Comparison of ENCODE assay signal across 8 mouse cellular contexts in genomic region chr4:141958614-141959375, GRCm38 (mm10). TPM values are rescaled to one million over a fixed set of nuclear protein-coding genes. Genes with fewer than 3 reads are reported as not detected.
A peak's percentile ranks its signal among the peaks of the same experiment; 100 is the strongest.
DNase-seq lines count a peak whose midpoint lies in the region; ATAC-seq and TF ChIP-seq lines count a peak whose summit lies in the region.

No protein-coding gene starts in this region.

- peak overlapping the region; percentile 17; the same call in 1 of the 2 replicates for H3K4me2 ChIP-seq in heart, postnatal 0 days (ENCODE audit: low read depth, low read length)
- H3K4me2 ChIP-seq in lung, embryonic 16.5 days (ENCODE audit: low read depth, low read length) = peak overlapping the region; percentile 39

- H3K9ac ChIP-seq in heart, postnatal 0 days (replicated peaks; ENCODE audit: low read depth, low read length) = no peak overlapping the region
- H3K9ac ChIP-seq in lung, embryonic 16.5 days (ENCODE audit: low read length) = peak overlapping the region; percentile 25; the same call in 1 of the 2 replicates

- H3K9me3 ChIP-seq in heart, postnatal 0 days (replicated peaks; ENCODE audit: control insufficient read depth, low read length) = peaks cover 8% of the 10 kb centered on the region; the same call in 1 of the 2 replicates
- H3K9me3 ChIP-seq in lung, embryonic 16.5 days (ENCODE audit: control insufficient read depth, low read length) = no peaks in the 10 kb centered on the region

- H3K27me3 ChIP-seq in heart, postnatal 0 days (ENCODE audit: control insufficient read depth, insufficient read depth, low read length) = no peaks in the 10 kb centered on the region
- H3K27me3 ChIP-seq in lung, embryonic 16.5 days (ENCODE audit: control insufficient read depth, insufficient read depth, low read depth, low read length) = no peaks in the 10 kb centered on the region

- H3K4me3 ChIP-seq in layer of hippocampus, adult 2 months = no peak overlapping the region
- H3K4me3 ChIP-seq in heart, postnatal 0 days (ENCODE audit: low read depth, low read length) = no peak overlapping the region
- no peak overlapping the region for H3K4me3 ChIP-seq in lung, embryonic 16.5 days (ENCODE audit: low read length)

- H3K36me3 ChIP-seq in heart, postnatal 0 days (replicated peaks; ENCODE audit: control insufficient read depth, insufficient read depth, low read length) = no peaks in the 10 kb centered on the region
- no peaks in the 10 kb centered on the region for H3K36me3 ChIP-seq in lung, embryonic 16.5 days (ENCODE audit: control insufficient read depth, insufficient read depth, low read length)

- peak in 1 of 2 experiments; percentile 12 for DNase-seq in layer of hippocampus, adult 2 months (ENCODE audit: low spot score in 2 of 2)
- DNase-seq in layer of hippocampus, postnatal 36 days = no peak
- DNase-seq in heart, postnatal 0 days (ENCODE audit: low spot score) = no peak
- peak; percentile 56 for DNase-seq in testis, postnatal 10 days (ENCODE audit: low spot score)
- DNase-seq in right cerebral cortex, adult 18-20 months = no peak
- DNase-seq in T-cell, adult 2 months (ENCODE audit: low spot score) = no peak

- WGBS in heart, postnatal 0 days = 51% methylated on average over 7 of the region's 7 CpGs
- WGBS in lung, embryonic 16.5 days = 46% methylated on average over 7 of the region's 7 CpGs

- no peak for TF ChIP-seq CTCF in layer of hippocampus, adult 2 months (conservative IDR thresholded peaks at IDR 0.05)
- TF ChIP-seq CTCF in heart, postnatal 0 days (IDR thresholded peaks at IDR 0.05; ENCODE audit: low read depth) = no peak

- ATAC-seq in common myeloid progenitor, adult 5-6 weeks (replicated peaks; ENCODE audit: low read depth, poor library complexity, severe bottlenecking) = peak; percentile 26
- 0 out of 2 replicates have a peak, but pooled peaks have one; percentile 30 for ATAC-seq in heart, postnatal 0 days (ENCODE audit: insufficient read depth, low read depth)
- peak; percentile 64 for ATAC-seq in lung, embryonic 16.5 days (ENCODE audit: low read depth)

- peak overlapping the region; percentile 89 for H3K27ac ChIP-seq in layer of hippocampus, adult 2 months
- H3K27ac ChIP-seq in heart, postnatal 0 days (ENCODE audit: low read depth) = no peak overlapping the region
- peak overlapping the region; percentile 4; the same call in 1 of the 2 replicates for H3K27ac ChIP-seq in lung, embryonic 16.5 days (ENCODE audit: low read length)

- no peaks in the 10 kb centered on the region for H3K4me1 ChIP-seq in heart, postnatal 0 days (ENCODE audit: control insufficient read depth, insufficient read depth)
- H3K4me1 ChIP-seq in lung, embryonic 16.5 days (replicated peaks; ENCODE audit: control insufficient read depth, insufficient read depth, low read length) = peaks cover 20% of the 10 kb centered on the region

- TF ChIP-seq EP300 in heart, postnatal 0 days (IDR thresholded peaks at IDR 0.05; ENCODE audit: low read depth) = no peak

RNA-seq across cellular contexts. Expression of gene Fhad1, which starts 56.1 kb away (rescaled TPM):
- total RNA-seq in layer of hippocampus, adult 2 months (2021) = 10 to 100 TPM in 1 of 2 experiments, 1 to 10 TPM in 1; 8.8 to 13.0 TPM
- total RNA-seq in layer of hippocampus, postnatal 36 days (2021) = 1 to 10 TPM; 8.6 to 9.7 TPM
- not detected in 2 replicates for total RNA-seq in common myeloid progenitor, adult 5-6 weeks (2017)
- total RNA-seq in heart, postnatal 0 days (2014; rRNA removed; ENCODE audit: low replicate concordance) = 3.3 TPM in 1 of 2 replicates, not detected in the other
- polyA plus RNA-seq in heart, postnatal 0 days (2015; fragmentation: Nextera tagmentation; extraction: Ambion mirVana) = 1.5 and 2.7 TPM in 2 replicates
- 3.2 and 3.3 TPM in 2 replicates for polyA plus RNA-seq in lung, embryonic 16.5 days (2015; fragmentation: Nextera tagmentation; extraction: Ambion mirVana)
